Mouse (Mus musculus): ENCODE data around the gene Dgat2.

Gene Dgat2

DNA sequence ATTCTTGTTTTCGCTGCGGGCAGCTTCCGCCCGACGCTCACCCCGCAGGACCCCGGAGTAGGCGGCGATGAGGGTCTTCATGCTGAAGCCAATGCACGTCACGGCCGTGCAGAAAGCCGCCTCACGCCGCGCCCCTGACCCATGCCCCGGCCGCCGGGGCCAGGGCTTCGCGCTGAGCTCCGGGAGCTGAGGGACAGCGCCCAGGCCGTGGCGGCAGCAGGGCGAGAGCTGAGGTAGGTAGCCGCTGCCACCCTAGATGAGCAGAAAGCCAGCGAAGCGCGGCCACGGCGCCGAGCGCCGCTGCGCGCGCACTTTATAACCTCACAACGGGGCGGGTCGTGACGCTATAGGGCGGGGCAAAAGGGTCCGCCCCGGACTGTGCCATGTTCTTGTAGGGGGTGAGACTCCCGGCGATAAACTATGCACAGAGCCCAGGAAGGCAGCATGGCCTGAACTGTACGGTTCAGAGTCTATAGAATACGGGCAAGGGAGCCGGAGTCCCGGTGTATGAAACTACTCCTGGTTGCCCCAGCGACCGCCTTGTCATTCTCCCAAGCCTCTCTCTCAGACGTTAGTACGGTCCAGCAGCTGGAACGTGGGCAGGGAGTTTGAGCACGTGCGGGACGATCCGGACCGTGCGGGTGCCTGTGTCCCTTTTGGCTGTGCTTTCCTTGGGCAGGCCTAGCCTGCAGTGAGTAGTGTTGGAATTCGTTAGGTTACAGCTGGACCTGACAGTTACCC, at the start of gene Dgat2:
Gene Dgat2 (minus strand): TSS at position 288 of the 741 bp plus-strand sequence.
- DNase-seq: peak; percentile 94

- DNase-seq: no peak
Observed at GRCm38 (mm10) chr7:99230061-99230747, 47.7 kb upstream of the Dgat2 start.

GRCm38 (mm10) chr7:99229411-99229810, 46.9 kb upstream of the Dgat2 start:
- DNase-seq: no peak

DNA sequence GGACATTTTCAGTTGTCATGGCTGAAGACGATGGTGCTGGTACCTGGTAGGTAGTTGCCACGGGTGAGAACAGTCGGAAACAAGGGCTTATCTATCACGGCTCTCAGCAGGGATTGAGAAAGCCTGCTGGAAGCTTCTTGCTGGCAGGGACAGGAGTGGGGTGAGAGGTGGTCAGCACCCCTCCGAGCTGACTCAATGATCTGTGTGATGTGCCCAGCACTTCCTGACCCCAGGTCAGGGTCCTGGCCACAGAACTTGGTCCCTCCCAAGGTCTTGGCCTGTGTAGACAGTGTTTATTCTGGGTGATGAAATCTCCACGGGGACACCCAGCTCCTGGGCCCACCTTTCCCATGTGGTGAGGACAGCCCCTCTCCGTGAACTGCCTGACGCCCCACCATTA, 46.3 kb upstream of the Dgat2 start:
- no peak for DNase-seq

DNA sequence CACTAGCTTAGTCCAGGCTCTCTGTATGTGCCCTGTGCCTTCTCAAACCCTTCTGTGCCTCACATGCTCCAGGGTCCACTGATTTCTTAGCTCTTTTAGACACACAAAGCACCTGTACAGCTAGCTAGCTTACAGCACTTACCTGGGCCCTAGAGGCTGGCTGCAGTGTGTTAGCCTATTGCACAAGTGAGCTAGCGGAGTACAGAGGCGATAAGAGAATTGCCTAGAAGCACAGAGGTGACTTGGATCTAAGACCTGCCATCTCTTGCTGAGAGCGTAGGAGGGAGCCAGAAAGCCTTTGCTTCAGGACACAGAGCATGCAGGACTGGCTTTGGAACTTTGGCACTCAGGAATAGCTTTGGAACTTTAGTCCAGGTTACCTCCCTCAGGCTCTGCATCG, 44.7 kb upstream of the Dgat2 start:
- no peak for DNase-seq

DNA sequence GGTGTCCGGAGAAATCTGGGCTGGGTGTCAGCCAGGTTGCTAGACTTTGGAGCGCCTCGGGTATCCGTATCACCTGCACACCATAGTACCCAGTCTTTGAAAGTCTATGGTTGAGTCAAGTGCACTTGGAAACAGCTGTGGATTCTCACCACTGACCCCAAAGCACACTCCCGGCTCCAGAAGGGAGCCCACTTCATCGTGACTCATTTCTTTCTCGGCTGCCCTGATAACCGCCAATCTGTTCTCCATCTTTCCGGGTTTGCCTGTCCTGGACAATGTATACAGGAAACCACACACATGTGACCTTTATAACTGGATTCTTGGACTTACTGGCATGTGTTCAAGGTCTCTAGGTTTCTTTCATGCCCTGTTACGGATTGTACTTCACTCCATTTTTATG, 44.1 kb upstream of the Dgat2 start:
- no peak for DNase-seq

DNA sequence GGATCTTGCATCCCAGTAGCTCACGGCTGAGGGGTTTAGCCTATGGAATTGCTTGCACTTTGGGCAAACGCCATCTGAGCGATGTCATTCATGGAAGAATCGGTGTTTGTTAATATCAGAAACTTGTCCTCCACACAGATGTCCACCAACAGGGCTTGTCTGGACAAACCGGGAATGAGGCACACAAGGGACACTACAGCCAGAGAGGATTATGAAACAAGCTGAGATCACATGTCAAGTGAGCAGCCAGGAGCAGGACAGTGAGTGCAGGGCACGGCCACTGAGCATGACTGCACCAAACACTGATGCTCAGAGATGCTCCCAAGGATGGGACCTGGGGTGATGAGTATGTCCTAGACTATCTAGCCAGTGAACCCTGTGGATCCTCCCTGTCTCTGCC, 42.9 kb upstream of the Dgat2 start:
- DNase-seq: no peak

GRCm38 (mm10) chr7:99224648-99225190, 42.2 kb upstream of the Dgat2 start:
- DNase-seq: no peak

DNA sequence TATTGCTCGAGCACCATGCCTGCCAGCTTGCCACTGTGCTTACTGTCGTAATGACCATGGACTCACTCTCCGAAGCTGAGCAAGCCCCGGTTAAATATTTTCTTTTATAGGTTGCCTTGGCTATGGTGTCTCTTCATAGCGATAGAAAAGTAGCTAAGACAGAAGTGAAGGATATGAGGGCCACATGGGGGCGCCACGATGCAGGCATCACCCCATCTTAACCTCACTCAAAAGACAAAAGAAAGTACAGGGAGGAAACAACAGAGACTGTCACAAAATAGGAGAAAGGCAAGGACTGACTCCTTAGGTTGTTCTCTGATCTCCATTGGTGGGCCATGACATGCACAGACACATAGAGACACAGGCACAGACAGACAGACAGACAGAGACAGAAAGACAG, 41.7 kb upstream of the Dgat2 start:
- no peak for DNase-seq

- no peak for DNase-seq
Observed at GRCm38 (mm10) chr7:99217338-99218074, 35.0 kb upstream of the Dgat2 start.

DNA sequence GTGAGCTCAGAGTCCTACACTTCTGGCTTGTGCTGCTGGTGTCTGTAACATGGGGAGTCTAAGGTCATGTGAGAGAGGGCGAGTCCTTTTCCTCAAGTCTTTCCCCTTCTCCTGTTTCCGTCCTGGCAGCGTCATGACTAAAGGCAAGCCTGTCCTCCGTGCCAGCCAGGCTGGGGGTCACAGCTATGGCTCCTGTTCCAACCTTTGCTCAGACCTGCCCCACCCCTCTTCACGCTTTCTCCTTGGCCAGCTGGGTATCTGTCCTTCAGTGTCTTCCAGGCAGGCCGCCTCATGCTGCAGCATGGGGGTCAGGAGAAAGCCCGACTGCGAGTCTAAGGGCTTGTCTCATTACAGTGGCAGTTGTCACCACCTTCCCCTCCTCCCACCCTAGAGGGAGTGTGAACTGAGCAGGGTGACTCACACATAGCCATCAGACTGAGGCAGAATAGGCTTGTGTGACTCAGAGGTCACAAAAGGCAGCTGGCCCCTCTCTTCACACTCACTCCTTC, 32.9 kb upstream of the Dgat2 start:
- no peak for DNase-seq

DNA sequence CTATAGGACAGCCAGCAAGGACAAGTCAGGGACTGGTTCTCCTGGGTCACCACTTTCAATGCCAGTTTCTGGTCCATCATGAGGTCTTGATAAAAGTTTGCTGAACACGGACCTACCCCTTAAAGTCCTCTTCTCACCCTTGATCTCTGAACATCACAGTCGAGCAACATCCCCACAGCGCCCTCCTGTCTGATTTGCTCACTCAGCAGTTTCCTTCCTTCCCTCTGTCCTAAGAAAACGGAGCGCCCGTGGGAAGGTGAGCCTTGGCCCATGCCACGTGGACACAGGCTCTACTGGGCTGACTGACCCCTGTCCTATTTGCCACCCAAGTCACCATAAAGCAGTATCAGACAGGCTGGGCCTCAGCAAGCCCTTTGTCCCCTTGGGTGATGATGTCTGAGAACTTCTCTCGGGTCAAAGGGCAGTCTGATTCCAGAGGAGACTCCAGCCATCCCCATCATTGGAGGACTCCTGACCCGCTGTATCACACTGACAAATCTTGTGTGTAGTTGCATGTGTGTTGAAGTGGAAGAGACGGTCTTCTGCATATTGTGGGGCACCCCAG, 32.2 kb upstream of the Dgat2 start:
- no peak for DNase-seq

GRCm38 (mm10) chr7:99213686-99214085, 31.2 kb upstream of the Dgat2 start:
- no peak for DNase-seq

DNA sequence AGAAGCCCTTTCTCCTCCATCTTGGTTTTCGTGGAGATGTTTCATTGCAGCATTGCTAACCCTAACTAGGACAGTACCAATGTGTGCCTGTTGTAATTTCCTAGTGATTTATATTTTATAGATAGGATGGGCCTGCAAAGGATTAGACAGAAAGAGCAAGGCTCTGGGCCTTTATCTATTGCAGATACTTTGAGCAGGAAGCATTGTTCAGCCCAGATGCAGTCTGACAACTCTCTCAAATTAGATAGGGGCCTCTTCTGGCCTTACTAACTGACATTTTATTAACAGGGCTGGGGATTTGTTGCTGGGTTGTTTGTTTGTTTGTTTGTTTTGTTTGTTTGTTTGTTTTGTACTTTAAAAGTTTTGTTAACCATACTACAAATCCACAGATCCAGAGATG, 30.5 kb upstream of the Dgat2 start:
- no peak for DNase-seq

DNA sequence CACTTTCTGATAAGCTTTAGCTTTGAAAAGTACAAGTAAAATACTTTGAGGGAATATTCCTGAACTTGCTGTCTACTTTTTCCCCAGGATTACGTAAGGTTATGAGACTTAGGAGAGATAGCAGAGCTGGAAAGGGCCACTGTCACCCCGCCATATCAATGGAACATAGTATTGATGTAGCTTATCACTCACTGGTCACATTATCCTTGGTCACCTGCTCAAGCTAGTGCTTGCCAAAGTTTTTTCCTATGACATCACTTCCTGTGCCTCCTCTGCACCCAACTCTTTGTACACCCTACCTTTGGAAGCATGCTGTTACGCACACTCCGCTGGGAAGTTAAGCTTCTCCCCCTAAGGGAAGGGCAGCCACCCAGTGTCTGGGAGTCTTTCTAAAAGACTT, 26.2 kb upstream of the Dgat2 start:
- DNase-seq: no peak

- DNase-seq: no peak
Observed at GRCm38 (mm10) chr7:99206364-99206763, 23.8 kb upstream of the Dgat2 start.

DNA sequence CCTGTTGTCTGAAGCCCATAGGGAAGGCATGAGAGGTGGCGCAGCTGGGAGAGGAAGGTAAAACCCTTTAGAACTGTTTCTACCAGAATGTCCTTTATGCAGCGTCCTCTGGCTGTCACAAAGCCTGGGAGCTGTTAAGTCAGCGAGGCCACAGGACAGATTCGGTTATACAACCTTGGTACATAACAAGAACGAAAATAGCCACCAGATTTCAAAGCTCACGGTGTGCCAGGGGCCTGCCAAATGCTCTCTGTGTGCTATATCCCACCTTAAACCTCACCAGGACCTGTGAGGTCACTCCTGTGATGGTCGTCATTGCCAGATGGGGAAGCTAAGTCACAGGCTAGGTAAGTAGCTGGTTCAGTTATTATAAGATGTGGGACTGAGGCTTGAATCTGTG, 19.6 kb upstream of the Dgat2 start:
- no peak for DNase-seq

DNA sequence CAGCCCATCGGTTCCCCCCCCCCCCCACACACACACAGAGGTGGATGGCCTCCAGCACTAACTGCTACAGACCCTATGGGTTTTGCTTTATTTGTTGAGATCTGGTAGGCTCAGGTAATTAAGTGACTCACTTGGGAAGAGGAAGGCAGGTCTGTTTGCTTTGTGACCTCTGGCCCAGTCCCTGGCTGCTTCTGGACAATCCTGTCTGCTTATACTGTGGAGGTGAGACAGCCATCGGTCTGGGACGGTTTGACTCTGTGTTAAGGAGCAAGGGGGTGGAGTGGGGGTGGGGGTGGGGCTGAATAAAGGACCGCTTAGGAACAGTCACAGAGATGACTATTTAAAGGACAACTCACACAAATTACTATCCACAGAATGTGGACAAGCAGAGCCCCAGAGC, 17.8 kb upstream of the Dgat2 start:
- DNase-seq: no peak

DNA sequence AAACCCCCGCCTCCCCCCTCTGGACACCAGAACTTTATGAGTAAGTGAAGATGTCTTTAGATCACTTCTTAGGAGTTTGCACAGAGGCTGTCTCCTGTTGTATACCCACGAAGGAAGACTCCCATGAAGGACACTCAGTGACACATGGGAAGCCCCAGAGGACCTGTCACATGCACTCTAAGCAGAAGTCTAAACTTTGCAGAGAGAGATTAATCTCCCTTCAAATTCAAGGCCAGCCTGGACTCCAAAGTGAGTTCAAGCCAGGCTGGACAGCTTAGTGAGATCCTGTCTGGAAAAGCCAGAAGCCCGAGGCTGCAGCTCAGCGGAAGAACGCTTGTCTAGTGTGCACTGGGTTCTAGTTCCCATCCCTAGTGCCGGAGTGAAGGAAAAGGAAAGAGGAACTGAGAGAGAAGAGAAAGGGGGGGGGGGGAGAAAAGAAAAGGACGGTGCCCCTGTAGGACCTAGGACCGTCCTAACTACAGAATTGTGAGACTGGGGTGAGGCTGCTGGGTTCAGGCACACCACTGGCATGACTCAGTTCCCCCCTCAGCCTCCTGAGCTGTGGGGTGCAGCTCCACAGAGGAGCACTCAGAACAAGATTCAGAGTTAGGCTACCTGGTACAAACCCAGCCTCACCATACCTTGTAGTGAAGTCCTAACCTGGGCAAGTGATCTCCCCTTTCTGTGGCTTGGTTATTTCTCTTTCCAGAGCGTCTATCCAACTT, 17.1 kb upstream of the Dgat2 start:
- DNase-seq: no peak

- no peak for DNase-seq
Observed at GRCm38 (mm10) chr7:99198811-99199210, 16.3 kb upstream of the Dgat2 start.

GRCm38 (mm10) chr7:99194511-99194910, 12.0 kb upstream of the Dgat2 start:
- no peak for DNase-seq

DNA sequence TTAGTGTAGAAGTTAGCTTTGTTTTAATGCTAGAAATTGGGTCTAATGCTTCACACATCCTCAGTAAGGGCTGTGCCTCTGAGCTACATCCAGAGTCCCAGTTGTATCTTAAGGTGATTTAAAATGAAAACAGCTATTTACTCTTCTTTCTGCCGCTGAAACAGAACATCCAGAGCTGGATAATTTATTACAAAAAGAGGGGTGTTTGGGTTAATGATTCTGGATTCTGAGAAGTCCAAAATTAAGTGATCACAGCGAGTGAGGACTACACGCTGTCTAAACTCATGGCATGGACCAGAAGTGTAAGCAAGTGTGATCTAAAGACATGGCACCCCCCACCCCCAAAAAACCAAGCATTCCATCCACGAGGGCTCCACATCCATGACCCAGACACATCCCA, 11.4 kb upstream of the Dgat2 start:
- DNase-seq: no peak

All from thymus, postnatal 25 days (tissue).